Mouse (Mus musculus) bone marrow macrophage, adult 2 months (primary cell): Measurements from ENCODE around the gene Cmas.

Experiments
- CTCF ChIP-seq: IDR thresholded peaks from 2 replicates; pipeline ENCODE4 v1.5.1; 2012; ENCODE audit warnings: low read depth, mild to moderate bottlenecking, low read length, moderate library complexity
- POLR2A ChIP-seq: IDR thresholded peaks from 2 replicates; pipeline ENCODE4 v1.6.1; 2012; ENCODE audit warnings: mild to moderate bottlenecking, low read depth, low read length, borderline replicate concordance

GRCm38 (mm10) chr6:142732567-142733290 is 23.8 kb upstream of the Cmas start:
- TF ChIP-seq CTCF: no peak
- TF ChIP-seq POLR2A: no peak
